Mouse (Mus musculus): Measurements from ENCODE around the gene Slc26a1. TPM values are rescaled to one million over a fixed set of nuclear protein-coding genes. Genes with fewer than 3 reads are reported as not detected.
"Not testable (repeated sequence)": the region's sequence is repeated elsewhere in the genome, so short reads cannot be mapped to it uniquely, and the experiment has no call there.

Gene Slc26a1
- polyA plus RNA-seq, 1 experiment from 2014 or later, result 0.62 TPM

DNA sequence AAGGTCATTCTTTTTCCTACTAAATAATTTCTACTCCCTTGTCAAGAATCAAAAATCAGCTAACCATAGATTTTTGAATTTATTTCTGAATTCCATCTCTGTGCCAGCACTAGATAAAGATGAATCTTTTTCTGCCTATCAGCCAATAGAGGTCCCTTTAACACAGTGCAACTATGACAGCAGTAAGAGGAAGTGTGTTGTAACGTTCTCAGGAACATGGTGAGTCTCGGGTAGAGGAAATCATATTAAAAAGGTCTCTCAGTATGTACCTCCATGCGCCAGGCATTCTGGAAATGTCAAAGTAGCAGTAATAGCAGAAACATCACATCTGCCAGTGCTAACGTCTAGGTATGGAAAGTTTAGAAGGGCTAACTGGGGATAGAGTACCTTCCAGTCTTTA is 39.2 kb downstream of the Slc26a1 start:
- Histone ChIP-seq H3K4me1 (no peaks in the 10 kb centered on the region), H3K27me3 (replicated peaks) (no peaks in the 10 kb centered on the region), H3K9me3 (no peaks in the 10 kb centered on the region), H3K4me3 (no peak overlapping the region), H3K27ac (replicated peaks) (no peak overlapping the region), H3K9ac (no peak overlapping the region), H3K4me2 (no peak overlapping the region), H3K36me3 (peaks cover 17% of the 10 kb centered on the region)
- no peak for ATAC-seq (ENCODE audit: extremely low read depth, insufficient number of reproducible peaks, low FRiP score, low TSS enrichment)
- WGBS, result 68% methylated on average over 4 of the region's 4 CpGs

DNA sequence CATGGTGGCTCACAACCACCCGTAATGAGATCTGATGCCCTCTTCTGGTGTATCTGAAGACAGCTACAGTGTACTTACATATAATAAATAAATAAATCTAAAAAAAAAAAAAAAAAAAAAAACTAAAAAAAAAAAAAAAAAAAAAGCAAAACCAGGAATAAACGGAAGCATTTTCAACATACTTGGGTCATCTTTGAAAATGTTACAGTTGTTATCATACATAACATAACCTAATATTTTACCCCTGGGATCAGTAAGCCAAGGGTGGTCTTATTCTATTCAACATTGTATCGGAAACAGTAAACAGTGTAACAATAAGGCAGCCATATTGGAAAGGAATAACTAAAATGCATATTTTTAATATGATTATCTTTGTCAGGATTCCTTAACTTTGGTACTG is 41.3 kb downstream of the Slc26a1 start:
- not testable (repeated sequence) for H3K9ac ChIP-seq; H3K4me1 ChIP-seq; H3K36me3 ChIP-seq; H3K27me3 ChIP-seq (replicated peaks); H3K4me3 ChIP-seq; H3K4me2 ChIP-seq; H3K27ac ChIP-seq (replicated peaks); H3K9me3 ChIP-seq; ATAC-seq (ENCODE audit: extremely low read depth, insufficient number of reproducible peaks, low FRiP score, low TSS enrichment)
- 84% methylated on average over 2 of the region's 3 CpGs for WGBS

DNA sequence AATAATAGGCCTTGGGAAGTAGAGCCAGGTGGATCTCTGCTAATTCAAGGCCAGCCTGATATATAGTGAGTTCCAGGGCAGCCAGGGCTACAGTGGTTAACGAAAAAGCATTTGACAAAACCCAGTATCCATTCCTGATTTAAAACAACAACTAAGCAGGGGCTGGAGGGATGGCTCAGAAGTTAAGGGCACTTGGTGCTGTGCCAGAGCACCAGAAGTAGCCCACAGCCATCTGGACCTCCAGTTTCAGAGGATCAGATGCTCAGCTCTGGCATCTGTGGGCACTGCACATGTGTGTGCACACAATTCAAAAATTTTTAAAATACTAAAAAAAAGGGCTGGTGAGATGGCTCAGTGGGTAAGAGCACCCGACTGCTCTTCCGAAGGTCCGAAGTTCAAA is 41.7 kb downstream of the Slc26a1 start:
- no peak overlapping the region for H3K9ac ChIP-seq
- no peaks in the 10 kb centered on the region for H3K27me3 ChIP-seq (replicated peaks)
- WGBS, result 84% methylated on average over 4 of the region's 4 CpGs
- no peaks in the 10 kb centered on the region for H3K9me3 ChIP-seq
- H3K36me3 ChIP-seq, result peaks cover 5% of the 10 kb centered on the region; the same call in 1 of the 2 replicates
- H3K27ac ChIP-seq (replicated peaks), result no peak overlapping the region
- no peak overlapping the region for H3K4me3 ChIP-seq
- ATAC-seq (ENCODE audit: extremely low read depth, insufficient number of reproducible peaks, low FRiP score, low TSS enrichment), result no peak
- H3K4me2 ChIP-seq, result no peak overlapping the region
- H3K4me1 ChIP-seq, result peaks cover 11% of the 10 kb centered on the region

DNA sequence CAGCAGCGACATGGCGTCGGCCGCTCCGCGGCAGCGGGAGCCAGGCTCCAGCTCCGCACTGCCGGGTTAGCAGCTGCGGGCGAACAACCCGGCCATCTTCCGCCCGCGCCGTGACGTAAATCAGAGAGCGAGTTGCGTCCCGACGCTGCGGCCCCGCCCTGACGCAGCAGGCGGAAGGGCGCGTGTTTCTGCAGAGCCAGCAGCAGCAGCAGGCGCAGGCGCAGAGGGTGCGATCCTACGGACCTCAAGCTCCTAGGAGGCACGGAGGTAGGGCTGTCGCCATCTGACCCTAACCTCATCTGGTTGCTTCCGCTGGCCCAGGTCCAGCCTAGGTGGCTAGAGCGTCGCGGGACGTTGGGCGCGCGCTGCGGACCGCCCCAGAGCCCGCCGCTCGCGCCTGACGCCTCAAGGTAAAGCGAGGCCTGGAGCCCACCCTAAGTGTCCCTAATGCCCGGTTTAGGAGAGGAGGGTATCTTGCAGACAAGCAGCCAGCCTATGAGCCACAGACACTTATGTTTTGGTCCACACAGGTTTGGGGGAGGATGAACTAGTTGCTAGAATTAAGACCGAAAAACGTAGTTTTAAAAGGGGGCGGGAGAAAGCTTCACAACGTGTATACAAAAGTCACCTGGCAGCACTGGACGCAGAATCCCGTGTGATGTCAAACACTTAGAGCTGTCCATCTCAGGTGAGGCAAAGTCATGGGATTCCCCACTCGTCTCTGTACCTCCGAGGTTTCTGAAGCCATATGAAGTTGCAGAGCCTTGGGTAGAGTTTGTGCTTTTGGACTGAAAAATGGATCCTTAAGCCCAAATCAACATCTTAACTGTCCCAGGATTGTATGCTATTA is 45.5 kb downstream of the Slc26a1 start, which contains the start of the genes Gak and Tmem175:
TSS of gene Gak (minus strand) at position 122 of the 850 bp plus-strand sequence.
TSS of gene Tmem175 (plus strand) at position 137 of the 850 bp plus-strand sequence.
- Histone ChIP-seq H3K9ac (peak within 1 kb of the TSS; percentile 97), H3K27me3 (replicated peaks) (no peaks in the 10 kb centered on the region), H3K9me3 (no peaks in the 10 kb centered on the region), H3K27ac (replicated peaks) (peak within 1 kb of the TSS; percentile 89), H3K4me2 (peak within 1 kb of the TSS; percentile 78), H3K4me3 (peak within 1 kb of the TSS; percentile 94), H3K4me1 (peaks cover 35% of the 10 kb centered on the region), H3K36me3 (no peaks in the 10 kb centered on the region)
- ATAC-seq (ENCODE audit: extremely low read depth, insufficient number of reproducible peaks, low FRiP score, low TSS enrichment), result peak; percentile 91
- WGBS, result under 1% methylated on average over 56 of the region's 58 CpGs

DNA sequence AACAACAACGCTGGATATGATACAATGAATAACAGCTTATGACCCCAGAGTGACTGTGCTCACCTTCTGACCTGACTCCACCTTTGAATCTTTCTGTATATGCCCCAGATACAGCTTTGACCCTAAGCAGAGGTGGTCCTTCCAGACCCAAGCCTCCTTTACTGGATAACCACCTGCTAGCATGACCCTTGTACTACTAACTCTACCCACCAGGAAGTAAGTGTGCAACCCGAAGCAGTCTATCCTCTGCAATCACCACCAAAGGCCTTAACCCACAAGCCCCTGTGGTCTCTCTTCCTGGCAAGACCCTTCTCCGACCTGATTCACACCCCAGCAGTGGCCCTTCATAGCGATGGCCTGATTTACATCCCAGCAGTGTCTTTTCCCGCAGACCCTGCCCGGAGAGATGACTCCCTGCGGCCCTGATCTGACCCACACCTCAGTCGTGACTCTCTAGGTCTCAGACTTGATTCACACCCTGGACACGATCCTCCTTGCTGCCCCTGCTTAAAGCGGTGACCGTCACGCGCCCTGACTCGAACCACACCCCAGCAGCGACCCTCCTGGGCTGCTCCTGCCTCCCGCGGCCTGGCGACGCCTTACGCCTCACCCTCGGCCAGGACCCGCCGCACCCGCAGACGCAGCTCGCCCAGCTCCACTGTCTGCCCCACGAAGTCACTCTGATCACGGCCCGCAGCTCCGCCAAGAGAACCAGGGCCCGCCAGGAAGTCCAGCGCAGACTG is 46.3 kb downstream of the Slc26a1 start:
- Histone ChIP-seq H3K4me2 (peak overlapping the region; percentile 78), H3K36me3 (peaks cover 7% of the 10 kb centered on the region), H3K27ac (replicated peaks) (peak overlapping the region; percentile 89), H3K9ac (peak overlapping the region; percentile 97), H3K9me3 (no peaks in the 10 kb centered on the region), H3K27me3 (replicated peaks) (no peaks in the 10 kb centered on the region), H3K4me3 (peak overlapping the region; percentile 94), H3K4me1 (peaks cover 35% of the 10 kb centered on the region)
- ATAC-seq (ENCODE audit: extremely low read depth, insufficient number of reproducible peaks, low FRiP score, low TSS enrichment), result peak; percentile 79
- 2% methylated on average over 32 of the region's 32 CpGs for WGBS

DNA sequence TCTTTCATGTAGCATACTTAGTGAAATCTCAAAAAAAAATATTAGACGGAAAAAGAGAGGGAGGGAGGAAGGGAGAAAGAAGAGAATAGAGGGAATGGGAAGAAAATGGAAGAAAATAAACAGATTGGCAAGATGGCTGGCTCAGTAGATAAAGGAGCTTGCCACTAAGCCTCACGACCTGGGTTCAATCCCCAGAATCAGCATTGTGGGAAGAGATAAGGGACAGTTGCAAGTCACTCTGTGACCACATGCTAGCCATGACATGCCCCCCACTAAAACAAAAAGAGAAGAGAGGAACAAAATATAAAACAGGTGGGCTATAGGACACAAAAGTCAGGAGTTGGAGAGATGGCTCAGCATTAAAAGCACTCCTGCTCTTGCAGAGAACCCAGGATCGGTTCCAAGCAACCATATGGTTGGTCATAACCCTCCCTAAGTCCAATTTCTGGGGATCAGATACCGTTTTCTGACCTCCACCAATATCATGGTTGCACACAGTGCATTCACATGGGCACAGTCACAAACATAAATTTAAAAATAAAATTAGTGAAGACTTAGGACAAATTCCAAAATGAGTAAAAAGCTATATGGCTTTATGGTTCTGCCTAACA is 49.2 kb downstream of the Slc26a1 start:
- H3K27ac ChIP-seq (replicated peaks), result no peak overlapping the region
- ATAC-seq (ENCODE audit: extremely low read depth, insufficient number of reproducible peaks, low FRiP score, low TSS enrichment), result no peak
- H3K4me2 ChIP-seq, result no peak overlapping the region
- peaks cover 45% of the 10 kb centered on the region for H3K4me1 ChIP-seq
- peaks cover 33% of the 10 kb centered on the region for H3K36me3 ChIP-seq
- no peak overlapping the region for H3K9ac ChIP-seq
- H3K4me3 ChIP-seq, result no peak overlapping the region
- H3K9me3 ChIP-seq, result no peaks in the 10 kb centered on the region
- no peaks in the 10 kb centered on the region for H3K27me3 ChIP-seq (replicated peaks)
- WGBS, result 70% methylated on average over 4 of the region's 4 CpGs

DNA sequence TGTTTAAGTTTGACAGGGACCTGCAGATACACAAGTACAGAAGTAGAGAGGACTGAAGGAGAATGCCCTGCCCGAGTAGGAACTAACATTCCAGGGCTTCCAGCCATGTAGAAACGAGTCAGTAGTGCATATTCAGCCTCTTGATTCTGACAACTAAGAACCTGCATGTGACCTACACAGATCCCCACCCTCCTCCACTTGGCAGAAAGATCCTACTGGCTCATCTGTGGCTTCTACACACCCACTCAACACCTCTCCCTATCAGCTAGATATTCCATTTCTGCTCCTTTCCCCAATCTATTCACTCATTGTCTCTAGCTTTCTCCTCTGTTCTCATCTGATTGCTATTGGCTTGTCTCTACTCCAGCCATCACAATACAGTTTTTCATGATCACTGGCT is 53.5 kb downstream of the Slc26a1 start:
- H3K9ac ChIP-seq, result no peak overlapping the region
- WGBS, result 34% methylated on average over 2 of the region's 2 CpGs
- ATAC-seq (ENCODE audit: extremely low read depth, insufficient number of reproducible peaks, low FRiP score, low TSS enrichment), result no peak
- peak overlapping the region; percentile 29; the same call in 1 of the 2 replicates for H3K27ac ChIP-seq (replicated peaks)
- H3K27me3 ChIP-seq (replicated peaks), result no peaks in the 10 kb centered on the region
- peaks cover 70% of the 10 kb centered on the region for H3K36me3 ChIP-seq
- no peak overlapping the region for H3K4me3 ChIP-seq
- H3K4me2 ChIP-seq, result no peak overlapping the region
- peaks cover 16% of the 10 kb centered on the region for H3K4me1 ChIP-seq
- H3K9me3 ChIP-seq, result no peaks in the 10 kb centered on the region

Other genes with a start within 250 kb of the Slc26a1 start
- gene Atp5k, start 241.1 kb downstream of the Slc26a1 start, polyA plus RNA-seq (2015; fragmentation: Nextera tagmentation; extraction: Ambion mirVana), result 723 and 856 TPM in 2 replicates
- gene Mfsd7a, start 226.7 kb downstream of the Slc26a1 start, polyA plus RNA-seq (2015; fragmentation: Nextera tagmentation; extraction: Ambion mirVana), result 0.19 and 0.40 TPM in 2 replicates
- gene Pcgf3, start 214.3 kb downstream of the Slc26a1 start, polyA plus RNA-seq (2015; fragmentation: Nextera tagmentation; extraction: Ambion mirVana), result 15.3 and 17.8 TPM in 2 replicates
- gene Cplx1, start 125.5 kb downstream of the Slc26a1 start, polyA plus RNA-seq (2015; fragmentation: Nextera tagmentation; extraction: Ambion mirVana), result 0.74 and 0.82 TPM in 2 replicates
- 28.9 and 31.5 TPM in 2 replicates for gene Gak, start 45.8 kb downstream of the Slc26a1 start, polyA plus RNA-seq (2015; fragmentation: Nextera tagmentation; extraction: Ambion mirVana)
- 17.0 and 17.9 TPM in 2 replicates for gene Tmem175, start 45.8 kb downstream of the Slc26a1 start, polyA plus RNA-seq (2015; fragmentation: Nextera tagmentation; extraction: Ambion mirVana)
- 13.5 and 15.4 TPM in 2 replicates for gene Idua, start 15.2 kb downstream of the Slc26a1 start, polyA plus RNA-seq (2015; fragmentation: Nextera tagmentation; extraction: Ambion mirVana)
- 5.9 and 6.0 TPM in 2 replicates for gene Dgkq, start 5.9 kb downstream of the Slc26a1 start, polyA plus RNA-seq (2015; fragmentation: Nextera tagmentation; extraction: Ambion mirVana)
- 13.0 and 19.3 TPM in 2 replicates for gene Fgfrl1, start 16.8 kb upstream of the Slc26a1 start, polyA plus RNA-seq (2015; fragmentation: Nextera tagmentation; extraction: Ambion mirVana)
- 0.29 and 0.34 TPM in 2 replicates for gene Rnf212, start 99.4 kb upstream of the Slc26a1 start, polyA plus RNA-seq (2015; fragmentation: Nextera tagmentation; extraction: Ambion mirVana)
- gene Tmed11, start 119.8 kb upstream of the Slc26a1 start, polyA plus RNA-seq (2015; fragmentation: Nextera tagmentation; extraction: Ambion mirVana), result not detected in 2 replicates
- gene Vmn2r8, start 133.3 kb upstream of the Slc26a1 start, polyA plus RNA-seq (2015; fragmentation: Nextera tagmentation; extraction: Ambion mirVana), result not detected in 2 replicates
- gene Vmn2r9, start 177.0 kb upstream of the Slc26a1 start, polyA plus RNA-seq (2015; fragmentation: Nextera tagmentation; extraction: Ambion mirVana), result not detected in 2 replicates